10 mouse cellular contexts compared by ENCODE assay signal in genomic region chr5:74998716-74999512, GRCm38 (mm10). TPM values are rescaled to one million over a fixed set of nuclear protein-coding genes. Genes with fewer than 3 reads are reported as not detected.
DNase-seq lines count a peak whose midpoint lies in the region; ATAC-seq lines count a peak whose summit lies in the region.
"Had no signal": no experiment of that assay in that cellular context is flagged by ENCODE, and none has a peak within 500 bp of the region (broad histone marks: within the 10 kb centered on the region; RNA-seq: fewer than 3 reads in every experiment).

No protein-coding gene starts in this region.

- H3K9me3 ChIP-seq in kidney, embryonic 15.5 days (replicated peaks) = no peaks in the 10 kb centered on the region
- no peaks in the 10 kb centered on the region for H3K9me3 ChIP-seq in forebrain, embryonic 15.5 days
- no peaks in the 10 kb centered on the region for H3K9me3 ChIP-seq in midbrain, embryonic 14.5 days (ENCODE audit: control insufficient read depth, low read length)
- H3K9me3 ChIP-seq: embryonic facial prominence, embryonic 13.5 days had no signal

- H3K4me1 ChIP-seq in kidney, embryonic 15.5 days = no peaks in the 10 kb centered on the region
- peaks cover 28% of the 10 kb centered on the region for H3K4me1 ChIP-seq in forebrain, embryonic 15.5 days
- H3K4me1 ChIP-seq in midbrain, embryonic 14.5 days (ENCODE audit: control insufficient read depth, insufficient read depth, low read length) = no peaks in the 10 kb centered on the region
- H3K4me1 ChIP-seq: embryonic facial prominence, embryonic 13.5 days had no signal

- WGBS in kidney, embryonic 15.5 days = 48% methylated on average over 12 of the region's 12 CpGs
- 8% methylated on average over 12 of the region's 12 CpGs for WGBS in forebrain, embryonic 15.5 days
- 7% methylated on average over 12 of the region's 12 CpGs for WGBS in midbrain, embryonic 14.5 days

- no peak overlapping the region for H3K9ac ChIP-seq in kidney, embryonic 15.5 days
- H3K9ac ChIP-seq in forebrain, embryonic 15.5 days (replicated peaks) = no peak overlapping the region
- H3K9ac ChIP-seq in midbrain, embryonic 14.5 days (replicated peaks; ENCODE audit: low read length) = no peak overlapping the region
- H3K9ac ChIP-seq: embryonic facial prominence, embryonic 13.5 days had no signal

- H3K27me3 ChIP-seq in kidney, embryonic 15.5 days = no peaks in the 10 kb centered on the region
- peaks cover 8% of the 10 kb centered on the region; the same call in 1 of the 2 replicates for H3K27me3 ChIP-seq in forebrain, embryonic 15.5 days
- peaks cover 81% of the 10 kb centered on the region for H3K27me3 ChIP-seq in midbrain, embryonic 14.5 days (ENCODE audit: control insufficient read depth, insufficient read depth, low read length)
- H3K27me3 ChIP-seq: embryonic facial prominence, embryonic 13.5 days had no signal

- no peak for DNase-seq in kidney, adult 18-20 months
- DNase-seq in ZHBTc4 (ENCODE audit: low read depth, low spot score) = peak; percentile 76
- DNase-seq in midbrain, embryonic 14.5 days = peak; percentile 62
- DNase-seq in cerebellum, postnatal 25 days = no peak
- DNase-seq in cerebellum, postnatal 4 days (ENCODE audit: low spot score in 2 of 2) = no peak
- DNase-seq in thymus, postnatal 36 days = no peak
- DNase-seq: lung, postnatal 10 days had no signal

- no peak overlapping the region for H3K4me2 ChIP-seq in kidney, embryonic 15.5 days
- H3K4me2 ChIP-seq in forebrain, embryonic 15.5 days (replicated peaks) = no peak overlapping the region
- H3K4me2 ChIP-seq in midbrain, embryonic 14.5 days (ENCODE audit: low read length) = no peak overlapping the region
- H3K4me2 ChIP-seq: embryonic facial prominence, embryonic 13.5 days had no signal

- H3K36me3 ChIP-seq in kidney, embryonic 15.5 days = peaks cover 46% of the 10 kb centered on the region
- H3K36me3 ChIP-seq in forebrain, embryonic 15.5 days = 0 out of 2 replicates have a peak, but pooled peaks cover 7% of the 10 kb centered on the region
- H3K36me3 ChIP-seq in midbrain, embryonic 14.5 days (ENCODE audit: control insufficient read depth, insufficient read depth, low read length) = peaks cover 18% of the 10 kb centered on the region; the same call in 1 of the 2 replicates

- ATAC-seq in kidney, embryonic 15.5 days (replicated peaks; ENCODE audit: low FRiP score) = peak; percentile 75
- ATAC-seq in forebrain, embryonic 15.5 days (replicated peaks) = peak; percentile 83
- ATAC-seq in midbrain, embryonic 14.5 days (ENCODE audit: low FRiP score, low TSS enrichment) = peak; percentile 55

- H3K4me3 ChIP-seq in kidney, embryonic 15.5 days (replicated peaks) = no peak overlapping the region
- no peak overlapping the region for H3K4me3 ChIP-seq in forebrain, embryonic 15.5 days
- H3K4me3 ChIP-seq in midbrain, embryonic 14.5 days (replicated peaks; ENCODE audit: low read depth, low read length) = no peak overlapping the region
- H3K4me3 ChIP-seq: embryonic facial prominence, embryonic 13.5 days had no signal

- no peak overlapping the region for H3K27ac ChIP-seq in kidney, embryonic 15.5 days
- no peak overlapping the region for H3K27ac ChIP-seq in forebrain, embryonic 15.5 days (replicated peaks)
- no peak overlapping the region for H3K27ac ChIP-seq in midbrain, embryonic 14.5 days (replicated peaks; ENCODE audit: low read depth, low read length)
- H3K27ac ChIP-seq: embryonic facial prominence, embryonic 13.5 days had no signal

RNA-seq across cellular contexts. Expression of gene Chic2, which starts 45.7 kb away (rescaled TPM):
- 27.1 and 28.8 TPM in 2 replicates for polyA plus RNA-seq in kidney, embryonic 15.5 days (2015; fragmentation: Nextera tagmentation; extraction: Ambion mirVana)
- polyA plus RNA-seq in forebrain, embryonic 15.5 days (2015; fragmentation: Nextera tagmentation; extraction: Ambion mirVana) = 39.2 TPM in 2 replicates
- polyA plus RNA-seq in midbrain, embryonic 14.5 days (2014; fragmentation: Nextera tagmentation; extraction: Ambion mirVana) = 45.3 and 50.3 TPM in 2 replicates

Comparison
In these comparisons a context has a peak if more than half of its experiments do, and no peak if none do; other contexts are left out.
1. DNase-seq: peak in ZHBTc4 (single experiment) and midbrain, embryonic 14.5 days (single experiment); none in kidney, adult 18-20 months (single experiment), cerebellum, postnatal 25 days (0 of 2), cerebellum, postnatal 4 days (0 of 2) and thymus, postnatal 36 days (0 of 2).
2. Peak in every context shown above with its lines, with median percentiles within 50 percentile points of each other: ATAC-seq.